Mouse (Mus musculus): ENCODE data around the gene Ngfr. TPM values are rescaled to one million over a fixed set of nuclear protein-coding genes. Genes with fewer than 3 reads are reported as not detected.

The Ngfr gene
- polyA plus RNA-seq, 1 experiment from 2014 or later, result 33.0 TPM

DNA sequence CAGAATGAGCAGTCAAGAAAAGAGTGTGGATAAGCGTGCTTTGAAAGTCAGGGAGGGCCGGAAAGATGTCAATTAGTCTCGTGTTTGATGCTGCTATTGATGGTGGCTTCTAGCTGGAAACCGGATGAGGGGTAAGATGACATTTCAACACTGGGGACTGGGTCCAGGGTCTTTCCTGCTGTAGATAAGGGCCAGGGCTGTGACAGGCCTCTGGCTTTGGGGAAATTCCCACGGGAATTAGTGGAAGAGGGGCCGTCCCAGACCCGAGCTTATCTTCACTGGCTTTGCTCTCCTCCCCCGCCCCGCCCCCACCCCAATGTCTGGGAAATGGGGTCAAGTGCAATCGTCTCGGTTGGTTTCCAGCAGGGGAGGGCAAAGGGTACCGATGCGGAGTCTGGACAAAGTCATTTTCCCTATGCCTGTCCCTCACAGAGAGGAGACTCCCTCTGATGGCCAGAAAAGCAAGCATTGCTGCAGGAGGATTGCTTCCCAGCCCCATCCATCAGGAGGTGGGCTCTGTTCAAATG, 7.2 kb upstream of the Ngfr start:
- ATAC-seq (ENCODE audit: insufficient number of reproducible peaks, insufficient read depth, low FRiP score, low TSS enrichment), result no peak
- Histone ChIP-seq H3K9me3 (no peaks in the 10 kb centered on the region), H3K27ac (no peak overlapping the region), H3K4me1 (peaks cover 34% of the 10 kb centered on the region), H3K9ac (no peak overlapping the region), H3K4me3 (no peak overlapping the region), H3K27me3 (peaks cover 35% of the 10 kb centered on the region), H3K4me2 (replicated peaks) (0 out of 2 replicates have a peak overlapping the region, but pooled peaks have one; percentile 7), H3K36me3 (no peaks in the 10 kb centered on the region)
- WGBS, result 17% methylated on average over 13 of the region's 13 CpGs

DNA sequence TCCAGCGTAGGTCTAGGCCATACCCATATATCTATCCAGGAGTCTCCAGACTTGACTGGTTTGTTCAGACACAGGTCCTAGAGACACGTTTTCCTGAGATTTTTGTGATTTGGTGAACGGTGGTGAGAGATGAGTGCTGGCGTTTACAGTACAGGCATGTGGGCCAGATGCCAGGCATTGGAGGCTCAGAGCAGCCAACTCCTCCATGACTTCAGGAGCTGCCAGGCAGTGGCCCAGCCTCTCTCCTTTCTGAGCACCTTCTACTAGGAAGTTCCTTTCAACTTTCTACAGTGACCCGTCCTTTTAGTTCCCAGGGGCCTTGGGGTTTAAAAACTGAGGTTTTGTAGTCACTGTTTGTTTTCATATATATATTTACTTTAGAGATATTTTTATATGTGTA, 6.0 kb upstream of the Ngfr start:
- 81% methylated on average over 5 of the region's 5 CpGs for WGBS
- Histone ChIP-seq H3K9me3 (no peaks in the 10 kb centered on the region), H3K4me1 (peaks cover 34% of the 10 kb centered on the region), H3K27ac (no peak overlapping the region), H3K9ac (no peak overlapping the region), H3K27me3 (peaks cover 38% of the 10 kb centered on the region), H3K4me3 (no peak overlapping the region), H3K36me3 (no peaks in the 10 kb centered on the region), H3K4me2 (replicated peaks) (no peak overlapping the region)
- no peak for ATAC-seq (ENCODE audit: insufficient number of reproducible peaks, insufficient read depth, low FRiP score, low TSS enrichment)

DNA sequence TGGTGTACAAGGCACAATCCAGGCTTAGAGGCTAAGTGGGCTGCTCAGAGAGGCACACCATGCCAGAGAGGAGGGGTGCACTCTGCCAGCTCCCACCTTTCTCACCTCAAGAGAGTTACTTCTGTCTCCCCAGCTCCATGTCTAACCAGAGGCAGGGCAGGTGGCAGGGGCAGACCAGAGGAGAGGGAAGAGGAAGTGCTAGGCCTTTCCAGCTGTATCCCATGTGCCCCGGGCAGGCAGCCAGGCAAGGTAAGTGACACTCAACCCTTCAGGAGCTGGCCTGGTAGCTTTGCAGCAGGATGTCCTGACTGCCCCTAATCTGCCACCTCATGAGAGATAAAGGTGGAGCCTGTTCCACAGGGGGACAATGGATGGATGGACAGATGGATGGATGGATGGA, 5.2 kb upstream of the Ngfr start:
- no peaks in the 10 kb centered on the region for H3K9me3 ChIP-seq
- peaks cover 33% of the 10 kb centered on the region for H3K4me1 ChIP-seq
- no peak overlapping the region for H3K27ac ChIP-seq
- no peak overlapping the region for H3K4me2 ChIP-seq (replicated peaks)
- peaks cover 40% of the 10 kb centered on the region for H3K27me3 ChIP-seq
- 91% methylated on average over 1 of the region's 1 CpGs for WGBS
- 0 out of 2 replicates have a peak overlapping the region, but pooled peaks have one; percentile 8 for H3K9ac ChIP-seq
- ATAC-seq (ENCODE audit: insufficient number of reproducible peaks, insufficient read depth, low FRiP score, low TSS enrichment), result no peak
- H3K4me3 ChIP-seq, result no peak overlapping the region
- H3K36me3 ChIP-seq, result no peaks in the 10 kb centered on the region

DNA sequence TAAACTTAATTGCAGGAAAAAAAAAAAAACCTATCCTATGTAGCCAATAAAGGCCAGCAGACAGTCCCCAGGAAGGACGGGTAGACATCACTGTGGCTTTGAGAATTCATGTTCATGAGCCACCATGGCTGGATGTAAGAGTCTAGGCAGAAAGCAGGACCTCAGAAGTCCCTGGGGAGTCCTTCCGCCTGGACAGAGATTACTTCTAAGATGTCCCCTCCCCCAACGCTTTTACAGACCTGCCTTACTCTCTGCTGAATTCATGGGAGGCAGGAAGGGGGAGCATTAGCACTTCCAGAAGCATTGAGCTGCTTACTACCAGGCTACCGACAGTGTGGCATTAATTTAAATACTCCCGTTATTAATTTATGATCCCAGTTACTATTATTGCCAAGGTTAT, 1.7 kb upstream of the Ngfr start:
- no peak overlapping the region for H3K4me3 ChIP-seq
- no peaks in the 10 kb centered on the region for H3K9me3 ChIP-seq
- peaks cover 55% of the 10 kb centered on the region for H3K27me3 ChIP-seq
- ATAC-seq (ENCODE audit: insufficient number of reproducible peaks, insufficient read depth, low FRiP score, low TSS enrichment), result no peak
- no peak overlapping the region for H3K4me2 ChIP-seq (replicated peaks)
- H3K27ac ChIP-seq, result no peak overlapping the region
- no peaks in the 10 kb centered on the region for H3K36me3 ChIP-seq
- 31% methylated on average over 5 of the region's 5 CpGs for WGBS
- peaks cover 32% of the 10 kb centered on the region for H3K4me1 ChIP-seq
- no peak overlapping the region for H3K9ac ChIP-seq

DNA sequence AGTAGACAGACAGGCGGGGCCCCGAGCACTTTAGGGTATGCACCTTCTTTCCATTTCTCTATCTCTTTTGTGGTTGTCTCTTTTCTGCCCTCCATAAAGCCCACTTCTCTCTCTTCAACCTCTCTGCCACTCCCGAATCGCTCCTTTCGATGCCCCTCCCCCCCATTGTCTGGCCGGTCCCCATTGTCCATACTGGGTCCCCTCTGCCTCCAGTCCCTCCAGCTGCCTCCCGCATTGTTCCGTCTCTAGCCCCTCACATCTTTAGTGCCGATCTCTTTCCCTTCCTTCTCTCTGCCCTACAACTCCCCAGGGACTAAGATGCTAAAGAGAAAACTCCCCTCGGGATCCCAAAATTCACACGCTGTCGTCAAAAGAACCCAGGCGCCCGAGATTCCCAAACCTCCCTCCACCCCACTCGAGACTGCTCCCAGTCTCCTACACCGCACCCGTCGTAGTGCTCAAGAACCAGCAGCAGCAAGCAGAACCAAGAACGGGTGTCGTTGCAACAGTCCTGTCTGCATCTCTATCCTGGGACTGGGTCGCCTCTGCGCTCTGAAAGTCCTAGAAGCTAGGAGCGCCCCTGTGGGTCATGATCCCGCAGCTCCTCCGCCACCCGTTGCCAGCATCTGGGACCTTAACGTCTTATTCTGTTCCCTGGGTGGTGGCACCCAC, 648 bp downstream of the Ngfr start:
- Histone ChIP-seq H3K9me3 (no peaks in the 10 kb centered on the region), H3K4me2 (replicated peaks) (peak overlapping the region; percentile 76), H3K9ac (peak overlapping the region; percentile 51), H3K4me1 (peaks cover 51% of the 10 kb centered on the region), H3K4me3 (peak overlapping the region; percentile 52), H3K27me3 (peaks cover 67% of the 10 kb centered on the region), H3K27ac (peak overlapping the region; percentile 57; the same call in 1 of the 2 replicates), H3K36me3 (no peaks in the 10 kb centered on the region)
- under 1% methylated on average over 27 of the region's 27 CpGs for WGBS
- no peak for ATAC-seq (ENCODE audit: insufficient number of reproducible peaks, insufficient read depth, low FRiP score, low TSS enrichment)

DNA sequence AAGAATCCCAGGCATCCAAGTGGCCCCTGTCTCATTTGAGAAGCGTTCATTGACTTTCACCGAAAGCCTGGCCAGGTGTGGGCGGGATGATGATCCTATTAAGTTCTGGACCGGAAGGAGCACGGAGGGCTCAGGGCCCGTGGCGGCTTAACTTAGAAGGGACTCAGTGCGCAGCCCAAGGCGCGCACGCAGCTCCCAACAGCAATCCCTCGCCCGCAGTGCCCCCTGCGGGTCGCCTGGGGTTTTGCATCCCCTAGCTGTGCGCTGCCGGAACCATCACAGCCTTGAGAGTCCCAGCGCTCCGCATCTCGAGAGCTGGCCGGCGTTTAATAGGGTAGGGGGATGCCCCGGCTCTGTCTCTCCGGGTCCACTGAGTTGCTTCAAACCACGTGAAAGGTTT, 1.4 kb downstream of the Ngfr start:
- H3K27ac ChIP-seq, result no peak overlapping the region
- under 1% methylated on average over 25 of the region's 25 CpGs for whole genome bisulfite sequencing

DNA sequence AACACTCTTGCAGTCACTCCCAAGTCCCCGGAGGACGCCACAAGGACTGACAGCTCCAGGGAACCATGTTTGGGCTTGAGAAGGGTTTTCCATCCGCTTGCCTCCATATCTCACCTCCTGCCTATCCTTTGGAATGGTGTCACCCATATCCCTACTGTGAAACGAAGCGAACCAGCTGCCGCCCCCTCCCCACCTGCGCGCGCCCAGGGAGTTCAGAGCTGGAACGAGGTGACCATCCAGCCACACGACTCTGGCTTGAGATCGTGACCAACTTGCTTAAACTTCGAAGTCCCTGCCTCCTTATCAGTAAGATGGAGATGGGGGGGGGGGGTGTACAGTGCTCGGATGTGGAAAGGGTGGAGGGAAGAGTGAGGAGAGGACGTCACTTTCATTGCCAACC, 1.9 kb downstream of the Ngfr start:
- Histone ChIP-seq H3K4me2 (replicated peaks) (peak overlapping the region; percentile 76), H3K27ac (no peak overlapping the region), H3K36me3 (no peaks in the 10 kb centered on the region), H3K27me3 (peaks cover 75% of the 10 kb centered on the region), H3K9me3 (no peaks in the 10 kb centered on the region), H3K4me3 (peak overlapping the region; percentile 52), H3K9ac (peak overlapping the region; percentile 51), H3K4me1 (peaks cover 63% of the 10 kb centered on the region)
- WGBS, result under 1% methylated on average over 15 of the region's 15 CpGs
- no peak for ATAC-seq (ENCODE audit: insufficient number of reproducible peaks, insufficient read depth, low FRiP score, low TSS enrichment)

More for the DNA sequence above, 1.4 kb downstream of the Ngfr start:
- H3K4me3 ChIP-seq, result peak overlapping the region; percentile 52
- H3K4me1 ChIP-seq, result peaks cover 58% of the 10 kb centered on the region
- H3K27me3 ChIP-seq, result peaks cover 70% of the 10 kb centered on the region
- H3K9me3 ChIP-seq, result no peaks in the 10 kb centered on the region
- H3K9ac ChIP-seq, result peak overlapping the region; percentile 51
- peak overlapping the region; percentile 76 for H3K4me2 ChIP-seq (replicated peaks)
- no peaks in the 10 kb centered on the region for H3K36me3 ChIP-seq
- no peak for ATAC-seq (ENCODE audit: insufficient number of reproducible peaks, insufficient read depth, low FRiP score, low TSS enrichment)

DNA sequence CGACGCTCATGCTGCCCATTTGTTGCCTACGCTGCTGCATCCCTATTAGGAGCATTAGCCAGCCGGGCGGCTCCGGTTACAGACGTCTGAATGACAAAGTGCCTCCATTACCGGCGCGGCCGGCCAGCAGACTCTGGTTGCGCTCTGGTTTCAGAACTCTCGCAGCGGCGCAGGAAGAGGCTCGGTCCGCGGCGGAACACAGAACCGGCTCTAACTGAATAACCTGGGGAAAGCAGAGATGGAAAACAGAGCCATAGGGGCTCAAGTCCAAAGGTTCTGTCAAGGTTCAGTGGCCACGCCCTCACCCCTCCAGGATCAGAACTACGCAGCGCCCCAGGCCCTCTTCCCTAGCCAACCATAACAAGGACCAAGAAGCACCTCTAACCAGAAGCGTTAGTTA, 2.3 kb downstream of the Ngfr start:
- H3K27ac ChIP-seq, result no peak overlapping the region
- peaks cover 78% of the 10 kb centered on the region for H3K27me3 ChIP-seq
- no peak for ATAC-seq (ENCODE audit: insufficient number of reproducible peaks, insufficient read depth, low FRiP score, low TSS enrichment)

DNA sequence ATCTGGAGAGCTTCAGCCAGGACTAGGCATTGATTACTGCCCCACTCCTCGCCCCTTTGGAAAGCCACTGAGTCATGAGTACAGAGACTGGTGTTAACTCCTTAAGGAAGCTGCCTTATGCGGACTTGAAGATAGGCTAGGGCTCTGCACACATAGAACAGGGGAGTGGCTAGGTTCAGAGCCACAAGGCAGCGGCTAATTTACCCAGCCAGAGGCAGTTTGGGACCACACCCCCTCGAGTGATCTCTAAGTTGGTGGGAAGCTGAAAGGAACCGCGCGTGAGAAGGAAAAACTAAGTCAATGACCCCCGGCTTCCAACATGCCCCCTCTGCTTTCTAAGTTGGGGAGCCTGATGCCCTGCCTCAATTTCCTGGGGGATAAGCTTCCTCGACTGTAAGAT, 2.9 kb downstream of the Ngfr start:
- H3K36me3 ChIP-seq, result no peaks in the 10 kb centered on the region
- H3K27me3 ChIP-seq, result peaks cover 84% of the 10 kb centered on the region
- no peak for ATAC-seq (ENCODE audit: insufficient number of reproducible peaks, insufficient read depth, low FRiP score, low TSS enrichment)
- 7% methylated on average over 9 of the region's 9 CpGs for WGBS
- H3K9me3 ChIP-seq, result no peaks in the 10 kb centered on the region
- H3K4me3 ChIP-seq, result no peak overlapping the region
- peaks cover 74% of the 10 kb centered on the region for H3K4me1 ChIP-seq
- no peak overlapping the region for H3K9ac ChIP-seq
- no peak overlapping the region for H3K27ac ChIP-seq
- peak overlapping the region; percentile 76 for H3K4me2 ChIP-seq (replicated peaks)

More for the DNA sequence above, 2.3 kb downstream of the Ngfr start:
- H3K4me3 ChIP-seq, result peak overlapping the region; percentile 52
- 0% methylated on average over 24 of the region's 24 CpGs for WGBS
- H3K9me3 ChIP-seq, result no peaks in the 10 kb centered on the region
- no peaks in the 10 kb centered on the region for H3K36me3 ChIP-seq
- peak overlapping the region; percentile 76 for H3K4me2 ChIP-seq (replicated peaks)
- peaks cover 68% of the 10 kb centered on the region for H3K4me1 ChIP-seq
- H3K9ac ChIP-seq, result peak overlapping the region; percentile 51

DNA sequence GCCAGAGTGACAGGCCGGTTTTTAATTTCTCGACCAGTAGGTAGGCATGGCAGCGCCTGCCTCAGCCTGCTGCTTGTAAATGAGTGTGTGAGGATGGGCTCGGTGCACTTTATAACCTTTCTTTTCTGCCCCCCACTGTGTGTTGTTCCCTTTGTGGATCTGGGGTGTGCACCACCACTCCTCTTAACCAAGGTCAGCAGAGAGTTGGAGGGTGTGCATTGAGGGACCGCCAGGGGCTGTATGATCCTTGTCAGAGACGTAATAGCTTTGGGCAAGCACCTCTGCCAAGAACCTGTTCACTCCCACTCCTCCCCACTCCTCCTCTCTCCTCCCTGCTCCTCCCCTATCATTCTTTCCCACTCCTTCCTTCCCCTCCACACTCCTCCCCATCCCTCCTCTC, 4.1 kb downstream of the Ngfr start:
- no peak for ATAC-seq (ENCODE audit: insufficient number of reproducible peaks, insufficient read depth, low FRiP score, low TSS enrichment)
- H3K36me3 ChIP-seq, result no peaks in the 10 kb centered on the region
- WGBS, result 50% methylated on average over 6 of the region's 6 CpGs
- peaks cover 82% of the 10 kb centered on the region for H3K27me3 ChIP-seq
- H3K4me3 ChIP-seq, result no peak overlapping the region
- no peak overlapping the region for H3K9ac ChIP-seq
- H3K27ac ChIP-seq, result no peak overlapping the region
- peaks cover 83% of the 10 kb centered on the region for H3K4me1 ChIP-seq
- H3K9me3 ChIP-seq, result no peaks in the 10 kb centered on the region
- H3K4me2 ChIP-seq (replicated peaks), result no peak overlapping the region

DNA sequence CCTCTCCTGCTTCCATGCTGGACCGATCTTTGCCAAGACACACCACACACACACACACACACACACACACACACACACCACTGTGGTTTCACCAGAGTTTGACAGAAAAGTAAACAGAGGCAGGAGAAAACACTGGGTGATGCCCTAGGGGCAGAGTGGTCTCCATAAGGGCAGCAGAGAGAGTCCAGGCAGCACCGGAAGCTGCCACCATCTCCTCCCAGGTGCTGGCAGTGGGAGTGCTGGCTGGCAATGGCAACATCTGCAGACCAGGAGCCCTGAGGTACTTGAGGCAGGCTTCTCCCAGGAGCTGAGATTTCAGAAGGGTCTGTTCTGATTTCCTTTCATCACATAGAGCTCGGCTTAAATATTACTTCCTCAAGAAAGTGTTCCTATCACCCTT, 5.3 kb downstream of the Ngfr start:
- Histone ChIP-seq H3K9ac (no peak overlapping the region; the same call in 1 of the 2 replicates), H3K4me2 (replicated peaks) (0 out of 2 replicates have a peak overlapping the region, but pooled peaks have one; percentile 0), H3K36me3 (no peaks in the 10 kb centered on the region), H3K27me3 (peaks cover 80% of the 10 kb centered on the region), H3K27ac (peak overlapping the region; percentile 27; the same call in 1 of the 2 replicates), H3K9me3 (no peaks in the 10 kb centered on the region), H3K4me3 (no peak overlapping the region), H3K4me1 (peaks cover 92% of the 10 kb centered on the region)
- ATAC-seq (ENCODE audit: insufficient number of reproducible peaks, insufficient read depth, low FRiP score, low TSS enrichment), result no peak
- 31% methylated on average over 3 of the region's 3 CpGs for WGBS

DNA sequence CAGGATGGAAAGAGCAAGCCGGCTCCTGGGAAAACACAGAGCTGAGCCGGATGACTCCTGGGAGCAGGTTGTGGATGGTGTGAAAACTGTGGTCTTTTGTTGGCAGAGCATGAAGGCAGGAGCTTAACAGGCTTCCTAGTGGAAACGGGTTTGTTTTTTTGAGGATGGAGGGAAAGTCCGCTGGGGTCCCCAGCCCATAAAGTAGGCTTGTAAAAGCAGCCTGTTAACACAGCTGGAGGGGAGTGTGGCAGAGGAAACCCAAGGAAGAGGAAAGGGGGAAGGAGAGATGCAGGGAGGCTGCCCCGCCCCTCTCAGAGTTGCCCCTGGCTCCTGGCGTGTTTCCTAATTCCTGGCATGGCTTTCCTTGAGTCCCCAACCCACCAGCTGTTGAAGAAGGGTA, 8.1 kb downstream of the Ngfr start:
- peaks cover 54% of the 10 kb centered on the region for H3K27me3 ChIP-seq
- H3K4me1 ChIP-seq, result peaks cover 93% of the 10 kb centered on the region
- H3K9me3 ChIP-seq, result no peaks in the 10 kb centered on the region
- no peak for ATAC-seq (ENCODE audit: insufficient number of reproducible peaks, insufficient read depth, low FRiP score, low TSS enrichment)
- no peak overlapping the region for H3K4me2 ChIP-seq (replicated peaks)
- 32% methylated on average over 6 of the region's 6 CpGs for WGBS
- H3K4me3 ChIP-seq, result no peak overlapping the region
- no peak overlapping the region for H3K27ac ChIP-seq
- H3K9ac ChIP-seq, result no peak overlapping the region
- no peaks in the 10 kb centered on the region for H3K36me3 ChIP-seq
